Mouse (Mus musculus) limb, embryonic 13.5 days (tissue): ENCODE data around the gene Fam122a. TPM values are rescaled to one million over a fixed set of nuclear protein-coding genes. Genes with fewer than 3 reads are reported as not detected.

Experiments
- ATAC-seq: fragments of 200-750 bp; cut with Nextera tagmentation; 2 replicates; pipeline ENCODE4 v1.8.0; 2017; ENCODE audit warnings: low read depth, moderate number of reproducible peaks, moderate TSS enrichment; ENCODE audit not compliant: low FRiP score
- H3K27ac ChIP-seq: fragments of 300-500 bp; sonication (generic); 2 replicates; pipeline ENCODE4 v1.5.1; 2015; ENCODE audit warnings: inconsistent platforms, mild to moderate bottlenecking, moderate library complexity
- H3K27me3 ChIP-seq: fragments of 300-500 bp; sonication (generic); 2 replicates; pipeline ENCODE4 v1.6.1; 2015; ENCODE audit warnings: mild to moderate bottlenecking, inconsistent platforms
- H3K36me3 ChIP-seq: fragments of 300-500 bp; sonication (generic); 2 replicates; pipeline ENCODE4 v1.6.1; 2015; ENCODE audit warnings: inconsistent platforms, mild to moderate bottlenecking, moderate library complexity
- H3K4me1 ChIP-seq: fragments of 300-500 bp; sonication (generic); 2 replicates; pipeline ENCODE4 v1.6.1; 2015; ENCODE audit warnings: inconsistent platforms
- H3K4me2 ChIP-seq: fragments of 300-500 bp; sonication (generic); replicated peaks from 2 replicates; pipeline ENCODE4 v1.6.1; 2015; ENCODE audit warnings: inconsistent platforms, mild to moderate bottlenecking, moderate library complexity
- H3K4me3 ChIP-seq: fragments of 300-500 bp; sonication (generic); 2 replicates; pipeline ENCODE4 v1.5.1; 2015; ENCODE audit warnings: moderate library complexity, mild to moderate bottlenecking, inconsistent platforms
- H3K9ac ChIP-seq: fragments of 300-500 bp; sonication (generic); 2 replicates; pipeline ENCODE4 v1.6.1; 2015; ENCODE audit warnings: mild to moderate bottlenecking, inconsistent platforms
- H3K9me3 ChIP-seq: fragments of 300-500 bp; sonication (generic); 2 replicates; pipeline ENCODE4 v1.6.1; 2016; ENCODE audit warnings: inconsistent platforms
- WGBS: fragments of 180-500 bp; shearing (Covaris S2); methylation state at CpG from one replicate; pipeline ENCODE4 v1.1.7; 2015; 5-methylcytosine and 5-hydroxymethylcytosine counted together
- polyA plus RNA-seq: library from polyadenylated mRNA; unstranded; fragments of >200 nt; fragmentation: Nextera tagmentation; extraction: Ambion mirVana; gene quantifications from 2 replicates; pipeline ENCODE4 v1.2.1, GENCODE M21; 2015

Gene Fam122a
- polyA plus RNA-seq, 1 experiment from 2014 or later: 48.2 TPM

DNA sequence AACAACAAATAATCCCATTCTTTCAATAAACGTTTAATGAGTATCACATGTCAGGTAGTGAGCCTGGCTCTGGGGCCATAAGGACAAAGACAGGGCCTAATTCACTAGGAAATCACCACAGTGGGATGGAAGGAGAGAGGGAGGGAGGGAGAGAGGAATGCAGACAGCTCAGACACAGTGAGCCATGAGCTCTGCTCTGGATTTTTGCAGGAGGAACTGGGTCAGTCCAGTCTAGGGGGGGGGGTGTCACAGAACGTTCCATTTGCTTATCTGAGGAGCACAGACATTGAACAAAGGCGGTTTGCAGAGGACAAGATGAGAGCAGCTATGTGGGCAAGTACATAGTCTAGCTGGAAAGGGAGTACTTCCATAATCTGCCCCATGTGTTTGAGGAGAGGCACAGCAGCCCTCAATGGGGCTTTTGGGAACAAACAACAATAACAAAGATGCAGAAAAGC lies 24.7 kb downstream of the Fam122a start:
- Histone ChIP-seq H3K36me3 (no peaks in the 10 kb centered on the region), H3K9me3 (no peaks in the 10 kb centered on the region), H3K27ac (no peak overlapping the region), H3K4me3 (no peak overlapping the region), H3K27me3 (no peaks in the 10 kb centered on the region), H3K9ac (no peak overlapping the region), H3K4me1 (peaks cover 5% of the 10 kb centered on the region), H3K4me2 (no peak overlapping the region)
- ATAC-seq: no peak
- 33% methylated on average over 3 of the region's 3 CpGs for WGBS

DNA sequence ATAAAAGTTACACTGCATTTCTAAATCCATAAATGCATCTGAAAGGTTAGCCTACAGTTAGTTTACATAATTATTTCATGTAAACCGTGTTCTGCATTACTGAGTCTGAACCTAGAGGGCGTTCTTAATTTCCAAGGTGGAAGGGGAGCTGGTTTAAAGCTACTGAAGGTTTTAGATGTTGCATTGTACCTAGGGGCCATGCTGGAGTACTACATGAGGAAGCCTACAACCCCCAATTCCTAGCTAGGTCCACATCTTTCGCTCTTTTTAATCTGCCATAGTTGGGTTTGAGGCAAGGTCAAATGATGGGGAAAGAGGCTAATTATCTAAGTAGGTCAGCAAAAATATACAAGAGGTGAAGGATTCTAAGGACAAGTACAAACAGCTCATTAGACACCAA lies 25.5 kb downstream of the Fam122a start:
- no peak for ATAC-seq
- no peaks in the 10 kb centered on the region for H3K36me3 ChIP-seq
- H3K27ac ChIP-seq: no peak overlapping the region
- WGBS: 84% methylated on average over 3 of the region's 3 CpGs
- H3K4me2 ChIP-seq: no peak overlapping the region
- no peak overlapping the region for H3K4me3 ChIP-seq
- H3K27me3 ChIP-seq: no peaks in the 10 kb centered on the region
- peaks cover 5% of the 10 kb centered on the region for H3K4me1 ChIP-seq
- H3K9me3 ChIP-seq: no peaks in the 10 kb centered on the region
- no peak overlapping the region for H3K9ac ChIP-seq

DNA sequence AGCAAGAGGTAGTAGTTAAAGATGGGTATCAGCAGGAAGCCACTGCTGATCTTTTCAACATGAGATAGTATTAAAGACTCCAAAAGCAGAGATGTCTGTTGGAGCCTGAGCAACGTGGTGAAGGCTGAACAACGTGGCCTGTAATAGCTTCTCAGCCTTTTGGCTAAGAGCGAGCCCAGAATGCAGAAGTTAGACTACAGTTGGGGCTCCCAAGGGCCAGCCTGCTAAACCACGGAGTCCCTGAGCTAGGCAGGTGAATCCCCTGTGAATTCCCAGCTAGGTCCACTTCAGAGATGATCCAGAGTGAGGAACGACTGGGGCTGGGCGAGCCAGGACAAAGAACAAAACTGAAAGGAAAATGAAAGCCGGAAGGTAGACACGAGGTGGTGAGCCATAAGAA lies 26.4 kb downstream of the Fam122a start:
- Histone ChIP-seq H3K4me1 (peaks cover 5% of the 10 kb centered on the region), H3K27ac (no peak overlapping the region), H3K36me3 (no peaks in the 10 kb centered on the region), H3K9ac (no peak overlapping the region), H3K27me3 (no peaks in the 10 kb centered on the region), H3K4me2 (no peak overlapping the region), H3K9me3 (no peaks in the 10 kb centered on the region), H3K4me3 (no peak overlapping the region)
- no peak for ATAC-seq
- WGBS: 92% methylated on average over 8 of the region's 8 CpGs

DNA sequence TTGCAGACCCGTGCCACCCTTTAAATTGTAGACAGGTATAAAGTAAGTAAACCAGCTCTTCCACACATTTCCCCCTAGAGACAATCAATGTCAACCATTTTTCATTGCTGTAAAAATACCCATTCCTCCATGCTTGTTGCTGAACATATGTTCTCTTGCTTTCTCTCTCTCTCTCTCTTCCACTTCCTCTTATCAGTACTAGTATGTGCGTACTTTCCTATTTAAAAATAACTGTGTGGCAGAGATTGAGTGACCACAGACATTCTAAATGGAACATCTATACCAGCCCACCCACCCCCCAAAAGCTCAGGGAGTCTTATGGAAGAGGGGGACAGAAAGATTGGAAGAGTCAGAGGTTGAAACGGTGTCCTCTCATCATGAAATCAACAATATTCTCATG lies 32.8 kb downstream of the Fam122a start:
- 89% methylated on average over 3 of the region's 3 CpGs for WGBS
- H3K9me3 ChIP-seq: no peaks in the 10 kb centered on the region
- H3K27me3 ChIP-seq: no peaks in the 10 kb centered on the region
- no peak overlapping the region for H3K4me2 ChIP-seq
- H3K4me3 ChIP-seq: no peak overlapping the region
- no peak for ATAC-seq
- no peak overlapping the region for H3K9ac ChIP-seq
- H3K27ac ChIP-seq: no peak overlapping the region
- no peaks in the 10 kb centered on the region for H3K4me1 ChIP-seq
- H3K36me3 ChIP-seq: no peaks in the 10 kb centered on the region

DNA sequence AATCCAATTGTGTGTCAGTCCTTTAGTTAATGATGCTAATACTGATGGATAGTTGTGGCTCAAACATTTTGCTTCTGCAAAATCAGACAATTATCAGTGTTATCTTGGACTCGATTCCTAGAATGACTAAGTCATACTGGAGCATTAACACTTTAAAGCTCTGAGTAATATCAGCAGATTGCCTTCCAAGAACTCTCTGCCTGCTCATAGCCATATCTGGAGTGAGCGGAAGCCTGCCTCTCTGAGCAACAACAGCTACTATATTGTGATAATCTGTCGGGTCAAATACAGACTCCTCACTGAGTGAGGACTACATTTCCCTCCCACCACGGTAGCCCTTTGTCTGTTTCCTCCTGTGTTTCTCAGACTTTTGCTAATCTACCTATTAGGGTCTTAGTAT lies 37.4 kb downstream of the Fam122a start:
- Histone ChIP-seq H3K27ac (no peak overlapping the region), H3K36me3 (no peaks in the 10 kb centered on the region)
- WGBS: 90% methylated on average over 4 of the region's 4 CpGs

DNA sequence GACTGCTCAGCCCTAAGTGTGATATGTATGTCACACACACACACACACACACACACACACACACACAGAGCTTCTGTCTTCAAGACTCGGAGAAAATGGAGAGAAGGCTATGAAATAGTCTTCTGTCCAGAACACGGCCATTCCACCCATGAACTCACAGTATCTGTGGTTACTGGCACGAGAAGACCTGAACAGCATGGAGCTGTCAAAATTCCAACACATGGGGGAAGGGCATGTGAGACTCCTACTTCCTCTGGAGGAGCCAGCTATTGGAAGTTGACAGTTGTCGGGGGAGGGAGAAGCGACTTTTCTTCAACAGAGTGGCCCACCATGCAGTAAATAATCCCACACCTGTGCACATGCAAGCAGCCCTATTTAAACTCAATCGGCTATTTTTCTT lies 42.9 kb downstream of the Fam122a start:
- WGBS: 81% methylated on average over 6 of the region's 6 CpGs

More for the DNA sequence above, 37.4 kb downstream of the Fam122a start:
- Histone ChIP-seq H3K4me2 (no peak overlapping the region), H3K9ac (no peak overlapping the region), H3K27me3 (no peaks in the 10 kb centered on the region), H3K9me3 (no peaks in the 10 kb centered on the region), H3K4me1 (peaks cover 8% of the 10 kb centered on the region; the same call in 1 of the 2 replicates), H3K4me3 (no peak overlapping the region)
- ATAC-seq: no peak

DNA sequence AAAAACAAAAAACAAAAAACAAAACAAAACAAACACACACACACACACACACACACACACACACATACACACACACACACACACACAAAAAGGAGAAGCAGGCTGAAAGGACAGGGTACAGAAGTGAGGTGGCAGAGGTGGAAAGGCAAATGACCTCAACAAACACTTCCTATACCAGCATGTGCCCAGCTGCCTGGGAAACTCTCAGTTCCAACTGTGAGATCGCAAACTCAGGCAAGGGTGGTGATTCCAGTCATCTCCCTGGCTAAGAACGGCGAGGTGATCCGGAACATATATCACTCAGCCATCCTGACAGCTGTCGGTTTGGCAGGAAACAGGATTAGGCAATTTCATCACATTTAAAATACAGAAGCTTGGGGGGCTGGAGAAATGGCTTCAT lies 44.7 kb downstream of the Fam122a start:
- no peaks in the 10 kb centered on the region for H3K27me3 ChIP-seq
- no peak overlapping the region for H3K9ac ChIP-seq
- peaks cover 8% of the 10 kb centered on the region; the same call in 1 of the 2 replicates for H3K4me1 ChIP-seq
- H3K4me2 ChIP-seq: no peak overlapping the region
- no peak overlapping the region for H3K27ac ChIP-seq
- no peak for ATAC-seq
- no peak overlapping the region for H3K4me3 ChIP-seq
- H3K9me3 ChIP-seq: no peaks in the 10 kb centered on the region
- H3K36me3 ChIP-seq: no peaks in the 10 kb centered on the region
- WGBS: 80% methylated on average over 5 of the region's 5 CpGs

More for the DNA sequence above, 42.9 kb downstream of the Fam122a start:
- no peak for ATAC-seq
- H3K4me2 ChIP-seq: no peak overlapping the region
- no peaks in the 10 kb centered on the region for H3K36me3 ChIP-seq
- no peaks in the 10 kb centered on the region for H3K27me3 ChIP-seq
- no peaks in the 10 kb centered on the region for H3K9me3 ChIP-seq
- no peak overlapping the region for H3K4me3 ChIP-seq
- H3K4me1 ChIP-seq: peaks cover 8% of the 10 kb centered on the region; the same call in 1 of the 2 replicates
- H3K9ac ChIP-seq: no peak overlapping the region
- H3K27ac ChIP-seq: no peak overlapping the region

DNA sequence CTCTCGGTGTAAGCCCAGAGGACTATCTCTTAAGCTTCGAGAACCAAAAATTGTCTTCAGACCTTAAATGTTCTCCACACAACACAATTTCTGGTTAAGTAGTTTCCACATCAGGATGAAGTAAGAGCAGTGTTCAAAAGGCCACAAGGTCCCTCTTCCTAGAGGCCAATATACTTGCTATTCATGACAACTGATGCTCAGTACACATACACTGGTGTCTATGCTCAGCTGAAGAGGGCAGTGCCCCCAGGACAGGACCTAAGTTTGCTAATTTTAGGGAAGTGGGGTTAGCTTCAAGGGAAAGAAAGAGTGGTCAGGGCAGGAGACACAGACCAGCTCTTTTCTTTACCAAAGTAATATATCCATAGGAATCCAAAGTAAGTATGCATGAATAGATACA lies 45.8 kb downstream of the Fam122a start:
- WGBS: 89% methylated on average over 2 of the region's 2 CpGs
- no peak overlapping the region for H3K27ac ChIP-seq
- no peaks in the 10 kb centered on the region for H3K27me3 ChIP-seq
- H3K4me2 ChIP-seq: no peak overlapping the region
- ATAC-seq: no peak
- H3K9me3 ChIP-seq: no peaks in the 10 kb centered on the region
- H3K4me3 ChIP-seq: no peak overlapping the region
- H3K36me3 ChIP-seq: no peaks in the 10 kb centered on the region
- H3K9ac ChIP-seq: no peak overlapping the region
- H3K4me1 ChIP-seq: peaks cover 8% of the 10 kb centered on the region; the same call in 1 of the 2 replicates

DNA sequence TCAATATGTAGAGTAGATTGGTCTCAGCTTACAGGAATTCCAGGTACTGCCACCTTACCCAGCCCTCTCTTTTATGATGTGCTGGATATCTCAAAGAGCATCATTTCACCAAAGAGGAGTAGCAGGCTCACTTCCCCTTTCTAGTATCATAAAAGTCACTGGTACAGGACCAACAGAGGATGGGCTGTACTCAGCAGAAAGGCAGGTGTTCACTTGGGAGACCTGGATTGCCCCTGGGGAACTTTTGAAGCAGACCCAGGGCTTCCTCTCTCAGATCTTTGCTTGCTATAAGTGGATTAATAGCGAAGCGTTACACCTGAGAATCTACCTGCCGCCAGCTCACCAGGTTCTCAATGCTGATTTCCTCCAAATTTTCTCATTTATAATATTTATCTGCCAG lies 49.1 kb downstream of the Fam122a start:
- Histone ChIP-seq H3K4me1 (peaks cover 9% of the 10 kb centered on the region), H3K4me2 (no peak overlapping the region), H3K4me3 (no peak overlapping the region), H3K36me3 (no peaks in the 10 kb centered on the region), H3K27me3 (no peaks in the 10 kb centered on the region), H3K9me3 (no peaks in the 10 kb centered on the region), H3K9ac (no peak overlapping the region), H3K27ac (no peak overlapping the region)
- WGBS: 86% methylated on average over 3 of the region's 3 CpGs
- ATAC-seq: no peak

DNA sequence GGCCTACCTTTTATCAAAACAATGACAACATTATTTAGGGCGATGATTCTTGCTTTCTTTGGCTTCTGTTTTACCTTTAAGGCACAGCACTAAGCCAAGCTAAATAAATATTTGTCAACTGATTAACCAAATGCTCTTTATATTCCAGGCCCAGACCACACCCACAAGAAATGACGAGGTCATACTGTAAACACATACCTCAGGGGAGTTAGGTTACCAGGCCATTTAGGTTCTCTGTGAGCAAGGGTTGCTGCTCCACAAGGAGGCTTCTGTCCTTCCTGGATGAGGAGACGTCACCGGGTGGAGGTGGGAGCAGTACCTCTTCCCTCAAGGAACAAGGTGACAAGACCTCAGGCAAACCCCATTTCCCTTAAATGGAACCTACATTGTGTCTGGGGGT lies 49.9 kb downstream of the Fam122a start:
- 56% methylated on average over 4 of the region's 4 CpGs for WGBS
- Histone ChIP-seq H3K4me1 (peaks cover 10% of the 10 kb centered on the region), H3K9ac (no peak overlapping the region), H3K4me2 (no peak overlapping the region), H3K9me3 (no peaks in the 10 kb centered on the region), H3K27ac (no peak overlapping the region), H3K27me3 (no peaks in the 10 kb centered on the region), H3K36me3 (no peaks in the 10 kb centered on the region), H3K4me3 (no peak overlapping the region)
- no peak for ATAC-seq

DNA sequence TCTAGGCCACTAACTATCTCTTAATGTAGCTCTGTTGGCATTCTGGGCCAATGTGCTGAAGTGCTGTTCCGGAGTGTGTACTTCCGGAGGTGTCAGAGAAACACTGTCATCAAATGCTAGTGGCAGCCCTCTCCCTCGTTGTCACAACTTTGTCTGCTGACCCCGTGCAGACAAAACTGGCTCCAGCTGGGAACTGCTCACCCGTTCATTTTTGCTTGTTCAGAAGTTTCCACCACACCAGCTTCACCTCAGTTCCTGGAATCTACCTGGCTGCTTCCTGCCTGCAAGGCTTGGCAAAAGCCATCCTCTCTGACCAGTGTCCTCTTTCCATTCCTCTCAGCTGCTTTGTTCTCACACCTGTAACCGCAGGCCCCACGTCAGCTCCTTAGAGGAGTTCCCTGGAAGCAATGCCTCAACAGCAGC lies 50.4 kb downstream of the Fam122a start:
- Histone ChIP-seq H3K9ac (no peak overlapping the region), H3K4me1 (peaks cover 10% of the 10 kb centered on the region), H3K36me3 (no peaks in the 10 kb centered on the region), H3K9me3 (no peaks in the 10 kb centered on the region), H3K27me3 (no peaks in the 10 kb centered on the region), H3K4me2 (no peak overlapping the region), H3K4me3 (no peak overlapping the region), H3K27ac (no peak overlapping the region)
- WGBS: 77% methylated on average over 7 of the region's 7 CpGs
- ATAC-seq: no peak
